Mouse (Mus musculus) heart, embryonic 10.5 days (tissue): Measurements from ENCODE around the gene Kif21b. TPM values are rescaled to one million over a fixed set of nuclear protein-coding genes. Genes with fewer than 3 reads are reported as not detected.

Source experiments
- DNase-seq: peaks from one replicate; pipeline ENCODE4 v3.0.0-alpha.2; 2017; ENCODE audit warnings: low spot score
- H3K27ac ChIP-seq: fragments of 300-500 bp; sonication (generic); 2 replicates; pipeline ENCODE4 v1.5.1; 2016; ENCODE audit warnings: mild to moderate bottlenecking
- H3K27me3 ChIP-seq: fragments of 300-500 bp; sonication (generic); 2 replicates; pipeline ENCODE4 v1.6.1; 2016; ENCODE audit warnings: mild to moderate bottlenecking; ENCODE audit not compliant: poor library complexity, insufficient read depth, severe bottlenecking
- H3K36me3 ChIP-seq: fragments of 300-500 bp; sonication (generic); 2 replicates; pipeline ENCODE4 v1.6.1; 2016; ENCODE audit warnings: mild to moderate bottlenecking, moderate library complexity
- H3K4me1 ChIP-seq: fragments of 300-500 bp; sonication (generic); 2 replicates; pipeline ENCODE4 v1.6.1; 2016; ENCODE audit warnings: mild to moderate bottlenecking
- H3K4me3 ChIP-seq: fragments of 300-500 bp; sonication (generic); 2 replicates; pipeline ENCODE4 v1.5.1; 2016; ENCODE audit warnings: mild to moderate bottlenecking, moderate library complexity
- H3K9me3 ChIP-seq: fragments of 300-500 bp; sonication (generic); 2 replicates; pipeline ENCODE4 v1.6.1; 2016; ENCODE audit warnings: mild to moderate bottlenecking, moderate library complexity
- WGBS: fragments of 180-500 bp; shearing (Covaris S2); methylation state at CpG from one replicate; pipeline ENCODE4 v1.1.7; 2016; 5-methylcytosine and 5-hydroxymethylcytosine counted together
- polyA plus RNA-seq: library from polyadenylated mRNA; unstranded; fragments of >200 nt; fragmentation: Nextera tagmentation; extraction: Ambion mirVana; gene quantifications from 2 replicates; pipeline ENCODE4 v1.2.1, GENCODE M21; 2016

The Kif21b gene
- 4.6 and 5.4 TPM in 2 replicates for polyA plus RNA-seq

DNA sequence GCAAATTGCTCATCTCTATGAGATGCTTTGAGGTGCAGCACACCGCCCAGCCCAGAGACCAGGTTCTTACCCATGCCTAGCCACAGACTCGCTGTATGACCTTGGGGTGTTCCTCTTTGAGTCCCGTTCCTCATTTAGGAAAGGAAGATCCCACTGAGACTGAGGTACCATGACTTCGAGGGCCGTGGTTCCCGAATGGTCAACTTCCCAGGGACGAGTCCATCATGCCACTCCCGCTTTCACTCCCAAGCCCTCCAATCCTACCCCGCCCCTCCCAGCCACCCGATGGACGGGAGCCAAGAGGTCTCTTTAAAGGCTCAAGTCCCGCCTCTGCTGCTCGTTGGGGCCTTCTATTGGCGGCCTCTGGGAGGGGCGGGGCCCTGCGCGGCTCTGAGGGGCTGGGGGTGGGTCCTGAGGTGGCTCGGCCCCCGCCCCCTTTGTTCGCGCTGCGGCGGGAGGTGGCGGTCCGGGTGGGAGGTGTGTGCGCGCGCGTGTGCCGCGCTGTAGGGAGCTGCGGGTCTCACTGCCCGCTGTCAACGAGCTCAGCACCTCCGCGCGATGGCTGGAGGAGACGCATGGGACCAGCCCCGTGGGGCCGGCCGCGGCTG, at the start of gene Kif21b:
Gene Kif21b, plus strand, starts transcription at position 439 of the 608 bp plus-strand sequence.
- Histone ChIP-seq H3K36me3 (no peaks in the 10 kb centered on the region), H3K4me3 (peak within 1 kb of the TSS; percentile 95), H3K27me3 (peaks cover 10% of the 10 kb centered on the region; the same call in 1 of the 2 replicates), H3K27ac (peak within 1 kb of the TSS; percentile 91), H3K9me3 (no peaks in the 10 kb centered on the region), H3K4me1 (peaks cover 93% of the 10 kb centered on the region)
- DNase-seq = peak; percentile 97
- 1% methylated on average over 42 of the region's 42 CpGs for WGBS

DNA sequence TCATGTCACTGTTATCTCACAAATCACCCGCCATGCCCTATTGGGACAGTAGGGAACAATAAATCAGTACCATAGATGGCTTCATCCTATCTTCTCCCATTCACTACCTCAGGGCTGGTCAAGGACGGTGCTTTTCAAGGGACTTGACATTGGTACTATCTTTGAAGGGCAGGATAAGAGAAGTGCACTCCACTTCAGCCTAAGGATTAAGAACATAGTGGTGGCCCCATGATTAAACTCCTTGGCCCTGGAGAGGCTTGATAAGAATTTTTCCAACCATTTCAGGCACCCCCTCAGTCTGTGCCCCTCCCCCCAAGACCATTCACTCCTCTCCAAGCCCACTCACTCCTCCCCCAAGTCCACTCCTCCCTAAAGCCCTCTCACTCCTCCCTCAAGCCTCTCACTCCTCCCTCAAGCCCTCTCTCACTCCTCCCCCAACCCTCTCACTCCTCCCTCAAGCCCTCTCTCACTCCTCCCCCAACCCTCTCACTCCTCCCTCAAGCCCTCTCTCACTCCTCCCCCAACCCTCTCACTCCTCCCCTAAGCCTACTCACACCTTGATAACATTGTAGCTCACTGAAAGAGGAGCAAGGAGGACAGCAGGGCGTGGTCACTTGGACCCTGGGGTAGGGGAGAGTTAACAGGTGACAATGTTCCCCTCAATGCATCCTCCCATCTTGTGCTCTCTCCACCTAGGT, 45.1 kb upstream of the Kif21b start:
- Histone ChIP-seq H3K27ac (no peak overlapping the region; the same call in 1 of the 2 replicates), H3K4me3 (no peak overlapping the region), H3K36me3 (no peaks in the 10 kb centered on the region), H3K4me1 (peaks cover 18% of the 10 kb centered on the region), H3K9me3 (no peaks in the 10 kb centered on the region), H3K27me3 (peaks cover 57% of the 10 kb centered on the region)
- WGBS = 41% methylated on average over 3 of the region's 3 CpGs
- DNase-seq = no peak

DNA sequence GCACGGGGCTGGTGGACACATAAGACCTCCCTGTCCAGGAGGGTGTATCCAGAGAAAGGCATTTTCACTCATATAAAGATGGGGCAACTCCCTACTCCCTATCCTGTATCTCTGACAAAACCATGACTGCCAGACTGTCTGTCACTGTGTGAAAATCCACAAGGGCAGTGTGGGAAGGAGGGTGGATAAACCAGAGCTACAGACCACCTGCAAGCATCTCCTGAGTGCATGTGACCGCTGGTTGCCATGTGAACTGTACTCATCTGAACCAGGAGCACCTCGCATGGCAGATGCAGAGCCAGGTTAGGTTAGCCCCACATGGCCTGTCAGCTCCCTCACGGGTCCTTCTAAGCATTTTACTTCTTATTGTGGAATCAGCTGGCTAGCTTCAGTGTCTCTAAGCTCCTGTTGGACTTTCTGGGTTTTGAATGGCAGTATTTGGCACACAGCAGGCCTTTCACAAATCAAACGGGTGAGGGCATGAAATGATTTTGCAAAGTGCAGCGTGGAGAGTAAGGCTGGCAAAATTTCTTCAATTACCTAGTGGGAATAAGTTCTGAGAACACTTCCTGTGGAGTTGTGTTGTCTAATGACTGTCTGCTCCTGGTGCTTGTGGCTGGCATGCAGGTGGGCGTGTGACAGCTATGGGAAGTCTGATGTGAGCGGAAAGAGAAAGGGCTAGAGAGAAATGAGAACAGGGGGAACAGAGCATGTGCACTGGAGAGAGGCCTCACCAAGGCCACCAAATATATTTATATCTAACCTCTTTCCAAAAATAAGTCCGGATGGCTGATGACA, 41.6 kb upstream of the Kif21b start:
- Histone ChIP-seq H3K4me1 (peaks cover 21% of the 10 kb centered on the region), H3K4me3 (no peak overlapping the region), H3K27ac (no peak overlapping the region), H3K27me3 (peaks cover 70% of the 10 kb centered on the region), H3K36me3 (no peaks in the 10 kb centered on the region), H3K9me3 (no peaks in the 10 kb centered on the region)
- WGBS = 83% methylated on average over 9 of the region's 9 CpGs
- DNase-seq = no peak

DNA sequence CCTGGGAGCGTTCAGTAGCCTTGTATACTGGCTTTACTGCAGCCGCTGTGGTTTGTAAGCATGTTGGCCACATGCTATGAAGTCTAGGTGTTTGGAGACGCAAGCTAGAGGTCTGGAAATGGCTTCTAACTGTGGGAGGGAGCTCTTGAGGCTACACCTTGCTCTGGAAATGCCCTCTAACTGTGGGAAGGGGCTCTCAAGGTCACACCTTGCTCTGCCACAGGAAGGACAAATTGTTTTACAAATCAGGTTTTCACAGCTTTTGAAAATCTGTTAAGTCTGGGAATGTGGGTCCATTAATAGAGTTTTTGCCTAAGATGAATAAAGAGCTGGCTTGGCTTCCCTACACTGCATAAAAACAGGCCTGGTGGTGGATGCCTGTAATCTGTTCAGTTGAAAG, 37.5 kb upstream of the Kif21b start:
- WGBS = 56% methylated on average over 3 of the region's 3 CpGs
- H3K9me3 ChIP-seq = no peaks in the 10 kb centered on the region
- H3K4me1 ChIP-seq = 0 out of 2 replicates have a peak, but pooled peaks cover 9% of the 10 kb centered on the region
- no peak overlapping the region for H3K27ac ChIP-seq
- no peaks in the 10 kb centered on the region for H3K36me3 ChIP-seq
- peaks cover 55% of the 10 kb centered on the region for H3K27me3 ChIP-seq
- no peak for DNase-seq
- H3K4me3 ChIP-seq = no peak overlapping the region

DNA sequence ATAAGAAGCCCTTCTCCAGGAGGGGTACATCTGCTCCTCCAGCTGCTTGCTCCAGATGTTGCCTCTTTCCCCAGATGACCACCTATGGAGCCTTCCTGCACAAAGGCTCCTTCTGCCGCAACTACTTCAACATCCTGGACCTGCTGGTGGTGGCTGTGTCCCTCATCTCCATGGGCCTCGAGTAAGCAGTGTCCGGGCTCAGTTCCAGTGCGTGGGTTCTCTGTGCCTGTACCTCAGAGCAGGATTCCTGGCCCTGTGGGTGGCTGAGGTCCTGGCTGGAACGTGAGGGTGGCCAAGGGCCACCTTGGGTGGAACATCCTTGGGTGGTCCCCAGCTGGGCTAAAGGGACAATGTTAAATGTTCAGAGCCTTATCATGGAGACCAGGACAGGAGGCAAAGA, 36.4 kb upstream of the Kif21b start:
- no peak overlapping the region for H3K4me3 ChIP-seq
- H3K36me3 ChIP-seq = no peaks in the 10 kb centered on the region
- WGBS = 60% methylated on average over 5 of the region's 5 CpGs
- H3K4me1 ChIP-seq = 0 out of 2 replicates have a peak, but pooled peaks cover 9% of the 10 kb centered on the region
- peaks cover 46% of the 10 kb centered on the region for H3K27me3 ChIP-seq
- no peak overlapping the region for H3K27ac ChIP-seq
- no peaks in the 10 kb centered on the region for H3K9me3 ChIP-seq
- DNase-seq = no peak

DNA sequence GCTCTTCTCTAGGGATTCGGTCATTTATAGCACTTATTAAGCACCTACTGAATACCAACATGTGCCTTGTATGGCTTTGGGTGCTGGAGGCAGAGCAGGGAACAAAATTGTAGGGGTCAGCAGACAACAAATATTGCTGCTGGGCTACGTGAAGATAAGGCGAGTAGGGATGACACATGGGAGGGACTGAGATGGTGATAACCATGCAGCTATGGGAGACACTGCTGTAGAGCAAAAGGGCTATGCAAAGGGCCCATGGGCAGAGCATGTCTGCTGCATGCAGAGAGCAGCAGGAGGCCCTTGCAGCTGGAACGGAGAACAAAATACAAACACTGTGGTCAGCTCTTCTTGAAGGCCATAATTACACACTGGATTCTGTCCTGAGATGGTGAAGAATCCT, 29.1 kb upstream of the Kif21b start:
- H3K9me3 ChIP-seq = no peaks in the 10 kb centered on the region
- H3K4me3 ChIP-seq = no peak overlapping the region
- 62% methylated on average over 4 of the region's 4 CpGs for WGBS
- peaks cover 43% of the 10 kb centered on the region for H3K4me1 ChIP-seq
- H3K27ac ChIP-seq = 0 out of 2 replicates have a peak overlapping the region, but pooled peaks have one; percentile 42
- no peak for DNase-seq
- no peaks in the 10 kb centered on the region for H3K36me3 ChIP-seq
- H3K27me3 ChIP-seq = peaks cover 27% of the 10 kb centered on the region; the same call in 1 of the 2 replicates

DNA sequence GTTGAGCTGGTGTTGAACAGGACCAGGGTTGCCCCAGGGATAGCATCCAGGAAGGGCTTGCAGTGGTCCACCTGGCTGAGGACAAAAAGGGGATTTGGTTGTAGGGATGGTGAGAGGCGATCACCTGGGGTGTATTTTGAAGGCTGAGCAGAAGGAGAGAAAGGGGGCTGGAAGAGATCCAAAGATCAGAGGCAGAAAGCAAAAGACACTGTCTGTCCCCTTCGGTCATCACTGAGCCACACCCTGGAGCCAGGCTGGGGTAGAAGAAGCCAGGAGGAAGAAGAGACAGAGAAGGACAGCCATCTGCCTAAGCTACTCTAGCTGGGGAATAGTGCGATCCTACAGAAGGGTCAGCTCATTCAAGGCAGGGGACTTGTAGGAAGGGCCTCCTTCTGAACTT, 28.6 kb upstream of the Kif21b start:
- WGBS = 49% methylated on average over 3 of the region's 3 CpGs
- Histone ChIP-seq H3K36me3 (no peaks in the 10 kb centered on the region), H3K4me3 (no peak overlapping the region), H3K27me3 (peaks cover 27% of the 10 kb centered on the region; the same call in 1 of the 2 replicates), H3K9me3 (no peaks in the 10 kb centered on the region), H3K27ac (peak overlapping the region; percentile 42; the same call in 1 of the 2 replicates), H3K4me1 (peaks cover 43% of the 10 kb centered on the region)
- DNase-seq = no peak

DNA sequence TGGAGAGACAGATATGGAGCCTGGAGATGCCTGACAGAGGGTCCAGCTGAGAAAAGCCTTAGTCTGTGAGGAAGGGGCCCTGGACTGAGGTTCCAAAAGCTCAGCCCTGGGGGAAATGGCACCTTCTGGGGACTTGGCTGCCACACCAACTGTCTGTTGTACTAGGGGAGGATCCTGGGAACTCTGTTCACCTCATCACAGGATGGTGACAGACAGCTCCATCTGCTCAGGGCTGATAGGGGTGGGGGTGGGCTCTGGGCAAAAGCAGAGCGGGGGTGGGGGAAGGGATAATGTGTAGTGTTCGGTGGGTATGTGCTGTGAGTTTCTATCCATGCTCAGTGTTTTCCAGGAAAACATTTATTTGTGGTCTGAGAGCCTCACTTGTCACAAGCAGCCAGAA, 28.2 kb upstream of the Kif21b start:
- Histone ChIP-seq H3K4me3 (no peak overlapping the region), H3K27ac (peak overlapping the region; percentile 42; the same call in 1 of the 2 replicates), H3K9me3 (no peaks in the 10 kb centered on the region), H3K36me3 (no peaks in the 10 kb centered on the region), H3K27me3 (peaks cover 27% of the 10 kb centered on the region; the same call in 1 of the 2 replicates), H3K4me1 (peaks cover 43% of the 10 kb centered on the region)
- DNase-seq = no peak
- WGBS = 22% methylated on average over 2 of the region's 2 CpGs

DNA sequence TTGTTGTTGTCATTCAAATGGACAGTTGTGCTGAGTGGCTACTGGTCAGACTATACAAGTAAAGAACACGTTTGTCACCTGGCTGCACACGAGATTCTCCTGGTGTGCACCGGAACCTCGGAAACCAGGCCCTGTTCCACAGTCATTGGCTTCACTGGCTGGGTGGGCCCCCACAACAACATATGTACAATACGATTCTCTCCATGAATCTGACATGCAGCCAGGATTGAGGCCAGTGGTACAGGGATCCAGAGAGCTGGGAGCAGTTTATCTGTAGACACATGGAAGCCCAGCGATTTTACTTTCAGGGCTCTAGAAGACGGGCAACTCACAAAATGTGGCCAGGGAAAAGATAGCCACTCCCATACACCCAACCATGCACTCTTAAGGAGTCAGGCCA, 27.5 kb upstream of the Kif21b start:
- H3K27me3 ChIP-seq = peaks cover 27% of the 10 kb centered on the region; the same call in 1 of the 2 replicates
- peaks cover 43% of the 10 kb centered on the region for H3K4me1 ChIP-seq
- 82% methylated on average over 7 of the region's 7 CpGs for WGBS
- no peak overlapping the region for H3K4me3 ChIP-seq
- no peak for DNase-seq
- no peaks in the 10 kb centered on the region for H3K9me3 ChIP-seq
- no peak overlapping the region; the same call in 1 of the 2 replicates for H3K27ac ChIP-seq
- H3K36me3 ChIP-seq = no peaks in the 10 kb centered on the region

DNA sequence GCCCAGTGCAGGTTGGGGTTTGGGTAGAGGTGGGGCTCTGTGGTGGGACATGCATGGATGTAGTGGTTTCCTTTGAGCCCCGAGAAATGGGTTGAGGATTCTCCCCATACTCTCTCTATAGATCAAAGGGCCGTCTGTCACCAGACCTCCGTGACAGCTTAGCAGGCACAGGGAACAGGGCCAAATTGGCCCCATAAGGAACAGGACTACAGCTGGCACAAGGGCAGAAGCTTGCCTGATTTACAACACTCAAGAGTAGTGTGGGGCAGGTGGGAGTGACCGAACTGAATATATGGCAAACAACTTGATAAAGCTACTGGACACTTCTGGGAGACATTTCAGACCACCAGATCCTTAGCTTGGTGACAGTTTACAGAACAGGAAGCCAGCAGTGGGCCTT, 26.4 kb upstream of the Kif21b start:
- Histone ChIP-seq H3K27me3 (peaks cover 27% of the 10 kb centered on the region; the same call in 1 of the 2 replicates), H3K4me3 (no peak overlapping the region), H3K9me3 (no peaks in the 10 kb centered on the region), H3K27ac (peak overlapping the region; percentile 62), H3K36me3 (no peaks in the 10 kb centered on the region), H3K4me1 (peaks cover 43% of the 10 kb centered on the region)
- no peak for DNase-seq
- 29% methylated on average over 4 of the region's 4 CpGs for WGBS

DNA sequence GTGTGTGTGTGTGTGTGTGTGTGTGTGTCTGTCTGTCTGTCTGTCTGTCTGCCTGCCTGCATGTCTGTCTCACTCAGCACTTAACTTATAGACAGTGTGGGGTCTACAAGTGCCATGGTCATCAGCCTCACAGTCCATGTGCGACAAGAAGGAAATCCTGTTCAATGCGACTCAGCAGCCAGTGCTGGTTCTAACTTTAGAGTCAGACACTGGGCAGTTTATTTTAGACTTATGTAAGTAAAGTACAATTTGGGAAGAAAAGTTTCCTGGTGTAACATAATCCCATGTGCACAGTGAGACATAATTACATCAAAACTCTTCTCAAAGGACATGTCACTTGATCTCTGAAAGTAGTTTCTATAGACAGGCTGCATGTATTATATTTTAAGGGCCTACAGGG, 21.7 kb upstream of the Kif21b start:
- Histone ChIP-seq H3K9me3 (no peaks in the 10 kb centered on the region), H3K4me1 (peaks cover 13% of the 10 kb centered on the region), H3K27ac (no peak overlapping the region), H3K36me3 (no peaks in the 10 kb centered on the region), H3K4me3 (no peak overlapping the region), H3K27me3 (peaks cover 20% of the 10 kb centered on the region; the same call in 1 of the 2 replicates)
- no peak for DNase-seq
- 68% methylated on average over 2 of the region's 2 CpGs for WGBS

DNA sequence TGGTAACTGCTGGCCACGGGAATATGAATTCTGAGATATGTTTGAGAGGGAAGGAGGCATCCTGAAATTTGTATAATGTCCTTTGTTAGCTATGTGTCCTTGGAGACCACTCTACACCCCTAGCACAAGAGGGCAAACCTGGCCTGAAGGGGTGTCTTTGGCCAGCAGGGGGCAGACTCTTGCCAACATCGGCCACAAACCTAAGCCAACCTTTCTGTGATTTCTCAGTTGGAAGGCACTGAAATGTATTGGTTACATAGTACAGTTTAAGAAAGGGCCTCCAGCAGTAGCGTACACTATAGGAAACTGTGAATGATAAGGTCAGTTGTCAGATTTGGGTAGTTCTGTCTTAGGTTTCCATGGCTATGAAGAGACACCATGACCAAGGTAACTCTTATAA, 15.0 kb upstream of the Kif21b start:
- Histone ChIP-seq H3K4me3 (no peak overlapping the region), H3K27ac (no peak overlapping the region), H3K36me3 (no peaks in the 10 kb centered on the region), H3K4me1 (peaks cover 24% of the 10 kb centered on the region), H3K9me3 (no peaks in the 10 kb centered on the region), H3K27me3 (peaks cover 27% of the 10 kb centered on the region; the same call in 1 of the 2 replicates)
- WGBS = 22% methylated on average over 3 of the region's 3 CpGs
- DNase-seq = no peak
